Mouse (Mus musculus) bone marrow, adult 2 months (tissue): ENCODE measurements around the gene Ncoa1. TPM values are rescaled to one million over a fixed set of nuclear protein-coding genes. Genes with fewer than 3 reads are reported as not detected.

Experiments
- H3K27ac ChIP-seq: fragments of 200-500 bp; 2 replicates; pipeline ENCODE4 v1.5.1; 2012; ENCODE audit warnings: low read depth, mild to moderate bottlenecking, control low read depth, inconsistent platforms, low read length; ENCODE audit not compliant: control insufficient read depth, poor library complexity, insufficient read depth
- H3K4me1 ChIP-seq: fragments of 200-500 bp; 2 replicates; pipeline ENCODE4 v1.6.1; 2011; ENCODE audit warnings: low read length; ENCODE audit not compliant: control insufficient read depth, insufficient read depth
- H3K4me3 ChIP-seq: fragments of 200-500 bp; replicated peaks from 2 replicates; pipeline ENCODE3; 2011; ENCODE audit warnings: mild to moderate bottlenecking, low read depth, low read length, control low read depth; ENCODE audit not compliant: control insufficient read depth
- CTCF ChIP-seq: fragments of 200-500 bp; IDR thresholded peaks from 2 replicates; pipeline ENCODE4 v1.5.1; 2011; ENCODE audit warnings: low read length, control low read depth; ENCODE audit not compliant: control insufficient read depth, insufficient read depth
- POLR2A ChIP-seq: fragments of 200-500 bp; IDR thresholded peaks from 2 replicates; pipeline ENCODE4 v1.6.1; 2011; ENCODE audit warnings: low read depth, mild to moderate bottlenecking, control low read depth, low read length, borderline replicate concordance; ENCODE audit not compliant: control insufficient read depth
- WGBS: fragments of 180-500 bp; shearing (Covaris S2); methylation state at CpG from one replicate; pipeline ENCODE4 v1.1.7; 2018; 5-methylcytosine and 5-hydroxymethylcytosine counted together
- polyA plus RNA-seq: library from polyadenylated mRNA; stranded (reverse); fragments of >200 nt; gene quantifications from 2 replicates; pipeline ENCODE4 v1.2.4, GENCODE M21; 2011; ENCODE audit warnings: low replicate concordance; ENCODE audit not compliant: missing spikeins, insufficient read depth, insufficient read length

Ncoa1 gene
- polyA plus RNA-seq, 1 experiment, result 16.2 TPM

DNA sequence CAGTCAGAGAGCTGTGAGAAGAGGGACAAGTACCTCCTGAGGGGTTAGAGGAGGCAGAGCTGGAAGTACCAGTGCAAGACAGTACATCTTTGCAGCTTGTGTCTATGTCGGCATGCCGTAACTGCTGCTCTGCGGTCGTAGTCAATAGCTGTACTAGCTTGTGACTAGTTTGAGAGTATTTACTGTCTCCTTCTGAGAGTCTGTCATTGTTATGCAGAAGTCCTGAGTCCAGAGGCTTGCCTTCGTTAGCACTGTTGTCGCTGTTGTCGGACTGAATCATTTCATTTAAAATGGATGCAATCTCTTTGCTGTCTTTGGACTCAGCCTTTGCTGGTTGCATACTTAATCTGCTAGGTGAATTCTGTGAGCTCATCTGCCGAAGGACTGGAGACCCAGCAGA, 181.7 kb downstream of the Ncoa1 start:
- no peaks in the 10 kb centered on the region for H3K4me1 ChIP-seq
- 90% methylated on average over 8 of the region's 8 CpGs for WGBS

DNA sequence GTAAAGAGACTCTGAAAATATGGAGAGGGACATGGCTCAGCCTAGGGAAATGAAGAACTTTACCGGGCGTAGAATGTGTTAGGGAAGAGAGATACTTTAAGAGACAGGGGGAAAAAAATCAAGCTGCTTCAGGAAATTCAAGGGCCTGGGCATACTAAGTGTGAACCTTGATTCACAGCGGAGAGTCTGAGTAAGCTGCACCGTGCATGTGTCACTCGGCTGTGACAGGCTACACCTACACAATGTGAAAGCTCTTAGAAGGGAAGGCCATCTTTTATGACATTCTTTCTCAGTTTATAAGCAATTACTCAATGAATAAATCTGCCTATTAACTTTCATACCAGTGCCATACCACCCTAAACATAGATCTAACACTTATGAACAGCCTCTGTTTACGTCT, 183.2 kb downstream of the Ncoa1 start:
- WGBS, result 90% methylated on average over 6 of the region's 6 CpGs
- H3K4me1 ChIP-seq, result no peaks in the 10 kb centered on the region
- TF ChIP-seq POLR2A (no peak), CTCF (no peak)
- H3K4me3 ChIP-seq, result no peak overlapping the region
- H3K27ac ChIP-seq, result no peak overlapping the region

More for the DNA sequence above, 181.7 kb downstream of the Ncoa1 start:
- no peak overlapping the region for H3K27ac ChIP-seq
- TF ChIP-seq POLR2A (no peak), CTCF (no peak)
- no peak overlapping the region for H3K4me3 ChIP-seq

DNA sequence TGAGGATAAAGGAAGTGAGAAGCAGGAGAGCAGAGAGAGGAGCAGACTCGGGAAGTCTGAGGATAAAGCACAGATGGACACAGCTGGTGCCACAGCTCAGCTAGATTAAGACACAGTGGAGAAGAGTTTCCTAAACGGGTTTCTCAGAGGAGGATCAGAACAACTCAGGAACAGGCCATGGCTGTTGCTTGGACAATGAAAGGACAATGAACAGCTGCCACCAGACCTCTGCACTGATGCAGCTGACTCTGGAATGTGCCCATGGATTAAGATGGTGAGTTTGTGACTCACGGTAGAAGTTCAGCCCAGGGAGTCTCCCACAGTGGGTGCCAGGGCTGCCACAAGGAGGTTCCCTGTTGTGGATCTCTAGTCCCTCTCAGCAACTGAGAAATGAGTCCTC, 191.8 kb downstream of the Ncoa1 start:
- H3K4me1 ChIP-seq, result no peaks in the 10 kb centered on the region
- no peak overlapping the region for H3K4me3 ChIP-seq
- H3K27ac ChIP-seq, result no peak overlapping the region
- TF ChIP-seq POLR2A, result no peak
- no peak for TF ChIP-seq CTCF
- WGBS, result 80% methylated on average over 3 of the region's 3 CpGs

DNA sequence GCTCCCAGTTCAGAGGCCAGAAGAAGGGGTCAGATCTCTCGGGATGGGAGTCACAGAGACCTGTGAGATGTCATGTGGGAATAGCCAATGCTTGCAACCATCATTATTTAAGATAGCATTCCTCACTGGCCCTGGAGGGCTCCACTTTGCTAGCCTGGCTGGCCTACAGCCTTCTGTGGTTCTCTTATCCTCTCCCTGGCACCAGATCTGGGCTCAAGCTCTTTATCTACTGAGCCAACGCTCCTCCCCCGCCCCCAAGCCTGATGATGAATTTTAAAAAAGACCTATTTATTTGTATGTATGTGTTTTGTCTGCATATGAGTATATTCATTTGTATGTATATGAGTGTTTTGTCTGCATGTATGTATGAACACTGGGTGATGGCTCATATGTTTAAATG, 197.1 kb downstream of the Ncoa1 start:
- no peak overlapping the region for H3K27ac ChIP-seq
- TF ChIP-seq POLR2A, result no peak
- TF ChIP-seq CTCF, result no peak
- WGBS, result 52% methylated on average over 3 of the region's 3 CpGs

DNA sequence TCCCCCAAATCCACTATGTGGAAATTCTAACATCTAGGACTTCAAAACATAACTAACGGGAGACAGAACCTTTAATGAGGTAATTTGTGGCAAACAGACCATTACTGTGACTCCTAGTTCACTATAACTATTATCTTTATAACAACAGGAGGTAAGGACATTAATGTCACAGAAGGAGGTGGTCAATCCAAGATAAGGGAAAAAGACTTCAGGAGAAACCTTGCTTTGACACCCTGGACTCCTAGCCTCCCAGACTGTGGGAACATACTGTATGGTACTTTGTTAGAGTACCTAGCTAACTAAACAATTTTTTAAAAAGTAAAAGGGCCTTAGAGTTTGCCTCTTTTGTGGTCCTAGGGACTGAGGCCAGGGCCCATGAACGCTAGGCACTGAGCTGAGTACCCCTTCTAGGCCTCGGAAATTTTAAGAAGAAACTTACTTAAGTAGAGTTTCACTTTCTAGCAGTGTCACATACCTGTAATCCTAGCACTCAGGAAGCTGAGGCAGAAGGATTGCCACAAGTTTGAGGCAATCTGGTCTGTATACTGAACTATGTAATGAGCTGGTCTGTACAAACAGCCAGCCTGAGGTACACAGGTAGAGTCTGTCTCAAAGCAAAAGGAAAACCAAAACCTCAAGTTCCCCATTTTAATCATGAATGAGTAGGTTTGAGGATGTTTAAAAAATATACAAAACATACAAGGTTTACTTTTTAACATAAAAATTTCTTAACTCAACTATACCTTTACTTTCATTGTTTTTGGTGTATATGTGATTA, 197.8 kb downstream of the Ncoa1 start:
- TF ChIP-seq POLR2A (no peak), CTCF (no peak)
- Histone ChIP-seq H3K27ac (peak overlapping the region; percentile 24; the same call in 1 of the 2 replicates), H3K4me1 (no peaks in the 10 kb centered on the region; the same call in 1 of the 2 replicates), H3K4me3 (no peak overlapping the region)
- WGBS, result 45% methylated on average over 3 of the region's 3 CpGs

More for the DNA sequence above, 197.1 kb downstream of the Ncoa1 start:
- Histone ChIP-seq H3K4me1 (no peaks in the 10 kb centered on the region; the same call in 1 of the 2 replicates), H3K4me3 (no peak overlapping the region)

DNA sequence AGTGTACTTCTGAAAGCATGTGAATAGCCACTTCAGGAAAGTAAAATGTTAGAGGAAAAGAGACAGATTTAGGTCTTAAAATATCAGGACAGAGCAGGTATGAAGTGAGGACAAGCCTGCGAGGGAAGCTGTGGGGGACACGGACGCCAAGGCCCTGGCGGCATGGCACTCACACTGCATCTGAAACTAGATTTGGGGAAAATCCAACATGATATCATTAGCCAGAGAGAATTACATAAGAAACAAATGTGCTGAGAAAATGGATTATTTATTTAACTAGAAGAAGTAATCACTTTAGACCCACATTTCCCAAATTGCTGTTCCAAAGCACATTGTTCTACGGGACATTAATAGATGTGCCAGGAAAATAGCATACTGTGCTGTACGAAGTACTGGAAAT, 205.9 kb downstream of the Ncoa1 start:
- no peaks in the 10 kb centered on the region for H3K4me1 ChIP-seq
- WGBS, result 95% methylated on average over 6 of the region's 6 CpGs
- H3K4me3 ChIP-seq, result no peak overlapping the region
- no peak overlapping the region for H3K27ac ChIP-seq
- TF ChIP-seq CTCF (no peak), POLR2A (no peak)

DNA sequence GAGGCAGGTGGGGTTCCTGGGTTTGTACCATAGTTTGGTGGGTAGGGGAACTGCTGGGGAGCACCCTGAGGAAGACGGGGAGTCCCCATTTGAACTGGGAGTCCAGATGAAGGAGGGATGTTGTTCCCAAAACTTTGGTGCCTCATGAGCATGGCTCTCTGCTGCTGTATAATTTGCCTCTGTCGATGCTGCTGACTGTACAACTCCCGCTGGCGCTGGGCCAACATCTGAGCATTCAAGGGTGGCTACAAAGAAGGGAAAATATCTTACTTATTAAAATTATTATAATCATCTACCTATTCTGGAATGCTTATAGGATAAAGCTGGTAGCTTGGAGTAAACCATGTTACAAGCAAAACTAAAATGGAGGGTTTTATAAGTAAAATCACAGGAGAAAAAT, 209.2 kb downstream of the Ncoa1 start:
- WGBS, result 87% methylated on average over 4 of the region's 4 CpGs
- H3K4me1 ChIP-seq, result no peaks in the 10 kb centered on the region
- no peak for TF ChIP-seq CTCF
- TF ChIP-seq POLR2A, result no peak
- no peak overlapping the region for H3K27ac ChIP-seq
- H3K4me3 ChIP-seq, result no peak overlapping the region

DNA sequence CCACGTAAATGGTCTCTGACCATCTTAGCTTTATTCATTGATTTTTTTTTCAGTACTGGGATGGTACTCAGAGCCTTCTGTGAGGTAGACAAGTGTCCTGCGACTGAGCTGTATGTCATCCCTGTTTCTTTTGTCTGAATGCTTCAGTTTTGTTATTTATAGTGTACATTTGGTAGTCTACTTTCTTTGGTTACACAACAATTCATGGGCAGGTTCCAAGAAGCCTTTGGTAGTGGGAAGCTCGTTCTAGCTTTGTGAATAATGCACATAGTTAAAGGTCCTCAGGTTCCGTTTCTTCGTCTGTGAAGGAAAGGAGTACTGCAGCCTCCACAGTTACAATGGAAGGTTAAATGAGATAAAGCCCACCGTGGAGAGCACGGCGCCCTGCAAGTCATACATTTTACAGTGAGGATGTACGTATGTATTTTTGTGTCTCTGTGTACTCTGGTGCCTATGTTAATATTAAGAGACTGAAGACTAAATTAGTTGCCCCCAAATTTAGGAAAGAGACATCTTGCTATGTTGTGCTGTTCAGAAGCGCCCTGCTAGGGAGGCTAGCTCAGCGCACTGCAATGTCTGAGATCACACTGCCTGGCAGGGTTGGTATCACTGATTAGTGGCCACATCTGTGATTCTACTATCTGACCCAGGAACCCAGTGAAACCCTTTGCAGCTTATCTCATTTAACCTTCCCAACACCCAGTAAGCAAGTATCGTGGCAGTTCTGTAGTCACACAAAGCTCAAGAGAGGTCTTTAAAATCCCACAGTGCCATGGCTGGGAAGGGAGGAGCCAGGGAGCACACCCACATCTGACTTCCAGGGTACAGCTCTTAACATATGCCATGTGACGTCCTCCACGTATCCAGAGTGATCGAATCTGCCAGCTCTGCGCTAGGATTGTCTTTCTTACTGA, 224.0 kb downstream of the Ncoa1 start:
- TF ChIP-seq CTCF (no peak), POLR2A (no peak)
- 75% methylated on average over 16 of the region's 16 CpGs for WGBS
- Histone ChIP-seq H3K4me1 (no peaks in the 10 kb centered on the region), H3K27ac (no peak overlapping the region), H3K4me3 (no peak overlapping the region)
